Mouse (Mus musculus): ENCODE results near the gene Ing4. TPM values are rescaled to one million over a fixed set of nuclear protein-coding genes. Genes with fewer than 3 reads are reported as not detected.

Gene Ing4
- polyA plus RNA-seq, 1 experiment = 75.7 TPM

- Histone ChIP-seq H3K4me3 (replicated peaks; ENCODE audit: insufficient read depth, low read depth, low read length) (peak within 1 kb of the TSS; percentile 77), H3K27ac (ENCODE audit: insufficient read depth, low read length) (peak within 1 kb of the TSS; percentile 92), H3K27me3 (ENCODE audit: control insufficient read depth, insufficient read depth, low read length) (no peaks in the 10 kb centered on the region), H3K4me1 (ENCODE audit: control insufficient read depth, insufficient read depth, low read length) (peaks cover 15% of the 10 kb centered on the region)
- peak; percentile 93 to 96 for DNase-seq
- TF ChIP-seq POLR2A (IDR thresholded peaks at IDR 0.05; ENCODE audit: borderline replicate concordance, insufficient read depth, low read length) = peak; percentile 82
- no peak for TF ChIP-seq CTCF (IDR thresholded peaks at IDR 0.05; ENCODE audit: borderline replicate concordance, insufficient read depth, low read depth, low read length)
- 1% methylated on average over 44 of the region's 45 CpGs for WGBS
Observed at GRCm38 (mm10) chr6:125095391-125096278, 56.1 kb downstream of the Ing4 start, which contains the start of gene Chd4. Chd4 (plus strand) TSS chr6:125095981.

GRCm38 (mm10) chr6:125096279-125096596 is 56.7 kb downstream of the Ing4 start:
- TF ChIP-seq POLR2A (IDR thresholded peaks at IDR 0.05; ENCODE audit: borderline replicate concordance, insufficient read depth, low read length) (no peak), CTCF (IDR thresholded peaks at IDR 0.05; ENCODE audit: borderline replicate concordance, insufficient read depth, low read depth, low read length) (no peak)
- peak overlapping the region; percentile 77 for H3K4me3 ChIP-seq (replicated peaks; ENCODE audit: insufficient read depth, low read depth, low read length)
- no peak for DNase-seq
- 0% methylated on average over 24 of the region's 32 CpGs for WGBS
- H3K27me3 ChIP-seq (ENCODE audit: control insufficient read depth, insufficient read depth, low read length) = no peaks in the 10 kb centered on the region
- peak overlapping the region; percentile 92 for H3K27ac ChIP-seq (ENCODE audit: insufficient read depth, low read length)
- peaks cover 15% of the 10 kb centered on the region for H3K4me1 ChIP-seq (ENCODE audit: control insufficient read depth, insufficient read depth, low read length)

- DNase-seq = peak; percentile 67 to 70
Observed at GRCm38 (mm10) chr6:125096597-125097345, 57.2 kb downstream of the Ing4 start.

GRCm38 (mm10) chr6:125097346-125097689 is 57.8 kb downstream of the Ing4 start:
- Histone ChIP-seq H3K27ac (ENCODE audit: insufficient read depth, low read length) (peak overlapping the region; percentile 55), H3K4me1 (ENCODE audit: control insufficient read depth, insufficient read depth, low read length) (peaks cover 15% of the 10 kb centered on the region), H3K4me3 (replicated peaks; ENCODE audit: insufficient read depth, low read depth, low read length) (peak overlapping the region; percentile 77), H3K27me3 (ENCODE audit: control insufficient read depth, insufficient read depth, low read length) (no peaks in the 10 kb centered on the region)
- peak in 1 of 2 experiments; percentile 56 for DNase-seq
- TF ChIP-seq POLR2A (IDR thresholded peaks at IDR 0.05; ENCODE audit: borderline replicate concordance, insufficient read depth, low read length) (no peak), CTCF (IDR thresholded peaks at IDR 0.05; ENCODE audit: borderline replicate concordance, insufficient read depth, low read depth, low read length) (no peak)
- 1% methylated on average over 12 of the region's 12 CpGs for WGBS

More at GRCm38 (mm10) chr6:125096597-125097345, 57.2 kb downstream of the Ing4 start:
- peaks cover 15% of the 10 kb centered on the region for H3K4me1 ChIP-seq (ENCODE audit: control insufficient read depth, insufficient read depth, low read length)
- H3K27ac ChIP-seq (ENCODE audit: insufficient read depth, low read length) = peak overlapping the region; percentile 55
- peak overlapping the region; percentile 77 for H3K4me3 ChIP-seq (replicated peaks; ENCODE audit: insufficient read depth, low read depth, low read length)
- WGBS = 2% methylated on average over 37 of the region's 44 CpGs
- no peaks in the 10 kb centered on the region for H3K27me3 ChIP-seq (ENCODE audit: control insufficient read depth, insufficient read depth, low read length)
- no peak for TF ChIP-seq POLR2A (IDR thresholded peaks at IDR 0.05; ENCODE audit: borderline replicate concordance, insufficient read depth, low read length)
- TF ChIP-seq CTCF (IDR thresholded peaks at IDR 0.05; ENCODE audit: borderline replicate concordance, insufficient read depth, low read depth, low read length) = no peak

GRCm38 (mm10) chr6:125097951-125098350 is 58.4 kb downstream of the Ing4 start:
- no peak for DNase-seq
- WGBS = under 1% methylated on average over 8 of the region's 8 CpGs
- Histone ChIP-seq H3K27me3 (ENCODE audit: control insufficient read depth, insufficient read depth, low read length) (no peaks in the 10 kb centered on the region), H3K27ac (ENCODE audit: insufficient read depth, low read length) (peak overlapping the region; percentile 55; the same call in 1 of the 2 replicates), H3K4me3 (replicated peaks; ENCODE audit: insufficient read depth, low read depth, low read length) (peak overlapping the region; percentile 77), H3K4me1 (ENCODE audit: control insufficient read depth, insufficient read depth, low read length) (peaks cover 15% of the 10 kb centered on the region)
- no peak for TF ChIP-seq CTCF (IDR thresholded peaks at IDR 0.05; ENCODE audit: borderline replicate concordance, insufficient read depth, low read depth, low read length)
- TF ChIP-seq POLR2A (IDR thresholded peaks at IDR 0.05; ENCODE audit: borderline replicate concordance, insufficient read depth, low read length) = no peak

GRCm38 (mm10) chr6:125098513-125098912 is 59.0 kb downstream of the Ing4 start:
- H3K4me3 ChIP-seq (replicated peaks; ENCODE audit: insufficient read depth, low read depth, low read length) = peak overlapping the region; percentile 77
- DNase-seq = peak; percentile 54 to 60
- peaks cover 15% of the 10 kb centered on the region for H3K4me1 ChIP-seq (ENCODE audit: control insufficient read depth, insufficient read depth, low read length)
- peak overlapping the region; percentile 55 for H3K27ac ChIP-seq (ENCODE audit: insufficient read depth, low read length)
- 4% methylated on average over 3 of the region's 3 CpGs for WGBS
- no peak for TF ChIP-seq CTCF (IDR thresholded peaks at IDR 0.05; ENCODE audit: borderline replicate concordance, insufficient read depth, low read depth, low read length)
- no peak; the same call in 1 of the 2 replicates for TF ChIP-seq POLR2A (IDR thresholded peaks at IDR 0.05; ENCODE audit: borderline replicate concordance, insufficient read depth, low read length)
- H3K27me3 ChIP-seq (ENCODE audit: control insufficient read depth, insufficient read depth, low read length) = no peaks in the 10 kb centered on the region

Other genes starting within 250 kb of the Ing4 start
- 12.1 and 13.8 TPM in 2 replicates for gene Spsb2, start 231.1 kb upstream of the Ing4 start, polyA plus RNA-seq (2012; rRNA removed)
- 1,162 and 1,205 TPM in 2 replicates for gene Tpi1, start 225.5 kb upstream of the Ing4 start, polyA plus RNA-seq (2012; rRNA removed)
- 155 and 159 TPM in 2 replicates for gene Usp5, start 210.3 kb upstream of the Ing4 start, polyA plus RNA-seq (2012; rRNA removed)
- gene Cdca3, start 210.2 kb upstream of the Ing4 start, polyA plus RNA-seq (2012; rRNA removed) = 1.3 and 1.4 TPM in 2 replicates
- 0.84 and 1.3 TPM in 2 replicates for gene Gnb3, start 199.5 kb upstream of the Ing4 start, polyA plus RNA-seq (2012; rRNA removed)
- gene P3h3, start 182.0 kb upstream of the Ing4 start, polyA plus RNA-seq (2012; rRNA removed) = 106 and 112 TPM in 2 replicates
- 177 and 183 TPM in 2 replicates for gene Gpr162, start 175.8 kb upstream of the Ing4 start, polyA plus RNA-seq (2012; rRNA removed)
- 0.05 and 0.26 TPM in 2 replicates for gene Cd4, start 151.5 kb upstream of the Ing4 start, polyA plus RNA-seq (2012; rRNA removed)
- 1.5 TPM in 2 replicates for gene Lag3, start 128.1 kb upstream of the Ing4 start, polyA plus RNA-seq (2012; rRNA removed)
- gene Ptms, start 119.7 kb upstream of the Ing4 start, polyA plus RNA-seq (2012; rRNA removed) = 958 and 983 TPM in 2 replicates
- gene Mlf2, start 108.4 kb upstream of the Ing4 start, polyA plus RNA-seq (2012; rRNA removed) = 669 and 677 TPM in 2 replicates
- 276 and 289 TPM in 2 replicates for gene Cops7a, start 74.2 kb upstream of the Ing4 start, polyA plus RNA-seq (2012; rRNA removed)
- gene Pianp, start 43.1 kb upstream of the Ing4 start, polyA plus RNA-seq (2012; rRNA removed) = 104 and 109 TPM in 2 replicates
- gene Zfp384, start 30.6 kb upstream of the Ing4 start, polyA plus RNA-seq (2012; rRNA removed) = 57.3 and 64.8 TPM in 2 replicates
- 23.7 and 24.8 TPM in 2 replicates for gene Acrbp, start 9.9 kb downstream of the Ing4 start, polyA plus RNA-seq (2012; rRNA removed)
- 0.57 and 0.84 TPM in 2 replicates for gene Lpar5, start 28.2 kb downstream of the Ing4 start, polyA plus RNA-seq (2012; rRNA removed)
- gene Chd4, start 56.2 kb downstream of the Ing4 start, polyA plus RNA-seq (2012; rRNA removed) = 110 and 112 TPM in 2 replicates
- gene Nop2, start 92.1 kb downstream of the Ing4 start, polyA plus RNA-seq (2012; rRNA removed) = 24.5 and 24.9 TPM in 2 replicates
- 95.4 and 96.0 TPM in 2 replicates for gene Iffo1, start 105.5 kb downstream of the Ing4 start, polyA plus RNA-seq (2012; rRNA removed)
- gene Gapdh, start 126.7 kb downstream of the Ing4 start, polyA plus RNA-seq (2012; rRNA removed) = 5,061 and 5,782 TPM in 2 replicates
- gene Ncapd2, start 151.9 kb downstream of the Ing4 start, polyA plus RNA-seq (2012; rRNA removed) = 80.8 and 85.4 TPM in 2 replicates
- 61.6 and 70.4 TPM in 2 replicates for gene Mrpl51, start 152.0 kb downstream of the Ing4 start, polyA plus RNA-seq (2012; rRNA removed)
- gene Vamp1, start 175.8 kb downstream of the Ing4 start, polyA plus RNA-seq (2012; rRNA removed) = 556 and 718 TPM in 2 replicates
- gene Tapbpl, start 192.1 kb downstream of the Ing4 start, polyA plus RNA-seq (2012; rRNA removed) = 6.3 TPM in 2 replicates
- 0.13 TPM in 1 of 2 replicates, not detected in the other for gene Cd27, start 197.2 kb downstream of the Ing4 start, polyA plus RNA-seq (2012; rRNA removed)
- gene Tuba3a, start 246.3 kb downstream of the Ing4 start, polyA plus RNA-seq (2012; rRNA removed) = not detected in 2 replicates

Measured in cerebellum, adult 2 months (tissue).